Mouse (Mus musculus) gastrocnemius, postnatal 36 days (tissue): Measurements from ENCODE around the gene Wdr91. TPM values are rescaled to one million over a fixed set of nuclear protein-coding genes. Genes with fewer than 3 reads are reported as not detected.

ENCODE experiments used
- DNase-seq, 2 experiments: peaks; one replicate each; pipeline ENCODE4 v3.0.0; 2022
- intact Hi-C: fragments of 180-260 bp; cut with DNase I; formaldehyde crosslinking; loops from one replicate; pipeline ENCODE4 v1.15.1; 2025
- long read RNA-seq, 2 experiments: library from polyadenylated mRNA; stranded (forward); transcript quantifications; one replicate each; pipeline ENCODE4 v2.0.0; 2021
- total RNA-seq, 2 experiments: library from RNA; stranded (reverse); gene quantifications; 2 replicates each; pipeline ENCODE4 v1.2.3; 2021

The Wdr91 gene
- 1 to 10 TPM; 4.4 to 5.1 TPM for total RNA-seq
- long read RNA-seq, experiment 1, partial matches to known transcripts = 0 of 1 reads
- long read RNA-seq, experiment 1, other reads (novel, unspliced or antisense) = 0 of 1 reads
- long read RNA-seq, experiment 2, partial matches to known transcripts = 2 of 4 reads
- long read RNA-seq, experiment 2, other reads (novel, unspliced or antisense) = 0 of 4 reads

DNA sequence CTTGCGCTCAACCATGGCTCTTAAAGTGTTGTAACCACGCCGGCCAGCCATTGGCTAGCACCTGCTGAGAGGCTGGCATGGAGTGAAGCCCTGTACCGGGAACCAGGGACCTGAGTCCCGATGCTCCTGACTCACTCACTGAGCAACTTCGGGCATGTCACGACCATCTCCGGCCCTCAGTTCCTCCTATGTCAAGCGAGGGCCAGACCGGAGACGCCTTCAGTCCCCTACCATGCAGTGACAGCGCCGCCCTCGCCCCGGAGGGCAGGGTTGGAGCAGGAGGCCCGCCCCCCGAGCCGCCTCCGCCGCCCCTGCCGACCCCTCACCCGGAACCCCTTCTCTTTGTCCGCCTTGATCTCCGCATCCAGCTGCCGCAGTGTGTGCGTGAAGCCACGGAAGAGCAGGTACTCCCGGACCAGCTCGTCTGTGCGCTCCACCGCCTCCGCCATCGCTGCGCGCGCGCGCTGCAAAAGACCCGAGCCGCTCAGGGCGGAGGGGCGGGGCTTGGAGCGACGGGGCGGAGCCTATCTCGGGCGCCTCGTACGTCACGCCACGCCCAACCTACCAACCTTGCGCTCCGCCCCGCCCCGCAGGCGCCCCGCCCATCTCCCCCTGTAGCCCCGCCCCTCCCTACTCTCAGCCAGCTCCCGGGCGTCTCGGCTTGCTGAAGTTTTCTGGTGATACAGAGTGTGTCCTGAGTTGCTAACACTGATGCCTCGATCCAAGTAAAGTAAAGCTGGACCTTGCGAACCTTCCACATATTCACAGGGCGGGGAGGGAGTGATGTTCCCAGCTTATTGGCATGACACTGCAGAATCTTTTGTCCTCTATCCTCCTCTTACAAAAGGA, at the start of gene Wdr91:
Gene Wdr91 (minus strand): TSS at position 506 of the 849 bp plus-strand sequence.
- peak; percentile 92 to 94 for DNase-seq
- intact Hi-C loops = no loop called here

DNA sequence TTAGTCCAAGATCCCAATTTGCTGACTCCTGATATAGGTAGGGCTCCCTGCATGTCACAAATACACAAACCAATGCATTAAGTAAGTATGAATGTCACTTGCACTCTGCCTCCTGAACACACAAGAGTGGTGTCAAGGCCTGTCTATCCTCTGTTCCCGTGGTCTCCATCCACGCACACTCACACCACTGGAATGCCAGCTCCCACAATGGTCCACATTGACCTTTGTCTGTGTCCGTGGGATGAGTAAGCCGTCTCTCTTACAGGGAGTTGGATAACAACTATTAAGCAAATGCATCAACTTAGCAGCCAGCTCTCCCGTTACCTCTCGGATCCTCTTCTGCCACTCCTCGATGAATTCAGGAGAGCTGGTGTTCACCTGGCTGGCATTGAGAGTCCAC, 48.5 kb upstream of the Wdr91 start:
- intact Hi-C loops = no loop called here
- DNase-seq = no peak

DNA sequence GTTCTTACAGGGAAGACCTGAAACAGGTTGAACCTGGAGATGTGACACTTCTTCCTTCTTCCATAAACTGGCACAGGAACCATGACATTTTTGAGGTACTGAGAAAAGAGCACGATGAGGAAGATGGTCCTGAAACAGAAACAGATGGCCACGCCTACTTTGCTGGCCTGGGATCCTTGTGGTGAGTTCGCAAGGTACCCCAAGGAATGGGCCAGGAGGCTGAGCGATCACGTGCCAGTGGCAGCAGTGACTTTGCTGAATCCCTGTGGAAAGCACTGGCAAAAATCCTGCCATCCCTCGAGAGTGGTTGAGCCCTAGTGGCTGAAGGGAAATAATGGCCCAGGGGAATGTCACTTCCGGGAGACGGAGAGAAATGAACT, 45.2 kb upstream of the Wdr91 start:
- intact Hi-C loops = no loop called here
- no peak for DNase-seq

DNA sequence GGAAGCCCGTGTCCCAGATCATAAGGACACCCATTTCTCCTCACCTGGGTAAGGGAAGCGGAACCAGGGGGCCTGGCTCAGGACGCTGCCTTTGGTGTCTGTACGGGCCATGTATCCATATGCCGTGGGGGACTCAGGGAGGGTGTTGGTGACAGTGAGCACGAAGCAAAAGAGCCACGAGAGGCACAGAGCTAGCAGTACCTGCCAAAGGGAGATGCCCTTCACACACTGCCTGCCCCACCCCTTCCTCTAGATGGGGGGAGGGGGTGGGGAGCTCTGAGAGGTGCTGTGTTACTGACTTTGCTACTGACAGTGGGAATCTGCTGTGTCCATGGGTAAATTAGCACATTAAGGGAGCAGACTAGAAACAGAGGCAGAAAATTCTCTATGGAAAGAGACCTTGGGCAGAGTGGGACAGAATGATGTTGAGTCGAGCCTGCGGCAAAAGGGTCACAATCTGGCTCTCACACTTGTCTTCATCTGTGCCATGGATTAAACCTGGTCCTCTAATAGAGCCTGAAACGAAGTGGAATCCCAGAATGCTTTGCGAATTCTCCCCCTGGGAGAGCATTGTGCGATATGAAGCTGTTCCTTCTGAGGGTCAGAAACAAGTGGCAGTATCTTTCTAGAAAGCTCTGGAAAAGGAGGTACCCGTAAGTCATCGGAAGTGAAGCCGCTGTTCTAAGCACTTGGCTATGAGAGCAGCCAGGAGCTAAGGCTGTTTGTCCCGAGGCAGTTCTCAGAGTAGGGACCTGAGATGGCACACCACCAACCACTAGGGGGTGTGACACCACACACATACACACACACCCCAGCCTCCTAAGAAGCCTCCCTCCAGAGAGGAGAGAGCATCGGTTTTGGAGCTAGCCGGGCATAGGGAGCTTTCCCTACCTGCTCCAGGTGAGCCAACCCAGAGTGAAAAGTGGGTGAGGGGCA, 44.5 kb upstream of the Wdr91 start:
- DNase-seq = no peak
- intact Hi-C loops = no loop called here

DNA sequence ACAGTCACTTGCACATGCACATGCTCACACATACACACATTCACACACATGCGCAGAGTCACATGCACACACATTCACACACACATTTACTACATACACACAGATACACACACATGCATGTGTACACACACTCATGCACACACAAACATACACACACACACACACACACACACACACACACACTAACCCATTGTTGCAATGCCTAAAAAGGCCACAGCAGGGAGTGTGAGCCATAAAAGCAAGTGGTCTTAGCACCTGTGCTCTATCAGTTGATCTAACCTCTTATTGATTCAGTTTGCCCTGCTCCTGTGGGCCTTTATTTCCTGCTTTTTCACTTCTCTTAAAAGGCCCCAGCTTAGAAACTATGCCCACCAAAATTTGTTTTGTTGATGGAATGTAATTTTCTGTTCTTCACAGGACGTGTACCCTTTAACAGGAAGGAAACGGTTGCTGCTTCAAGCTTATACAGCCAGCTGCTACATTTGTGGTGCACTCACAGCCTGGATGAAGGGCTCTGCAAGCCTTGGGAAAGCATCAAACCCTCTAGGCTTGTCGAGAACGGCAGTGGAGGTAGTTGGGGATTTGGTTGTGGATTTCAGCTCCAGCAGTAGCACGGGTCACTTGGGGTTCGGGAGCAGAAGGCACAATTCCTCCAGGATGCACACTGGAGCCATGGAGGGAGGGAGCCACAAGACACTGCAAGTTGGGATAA, 41.4 kb upstream of the Wdr91 start:
- intact Hi-C loops = no loop called here
- no peak for DNase-seq

DNA sequence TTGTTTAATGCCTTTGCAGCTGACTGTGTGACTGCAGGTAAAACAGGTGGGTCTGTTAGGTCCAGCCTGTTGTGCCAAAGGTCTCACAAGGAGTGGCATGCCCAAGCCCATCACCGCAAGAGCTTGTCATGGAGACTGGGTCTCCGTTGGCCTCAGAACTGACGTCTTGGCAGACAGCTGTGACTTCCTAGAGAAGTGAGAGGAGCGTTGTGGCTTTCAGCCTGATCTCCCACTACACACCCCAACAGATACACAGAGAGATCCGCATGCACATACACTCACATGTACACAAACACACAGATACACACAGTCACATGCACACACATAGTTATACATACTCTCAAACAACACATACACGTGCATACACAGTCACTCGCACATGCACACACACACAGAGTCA, 40.8 kb upstream of the Wdr91 start:
- DNase-seq = no peak
- intact Hi-C loops = no loop called here

DNA sequence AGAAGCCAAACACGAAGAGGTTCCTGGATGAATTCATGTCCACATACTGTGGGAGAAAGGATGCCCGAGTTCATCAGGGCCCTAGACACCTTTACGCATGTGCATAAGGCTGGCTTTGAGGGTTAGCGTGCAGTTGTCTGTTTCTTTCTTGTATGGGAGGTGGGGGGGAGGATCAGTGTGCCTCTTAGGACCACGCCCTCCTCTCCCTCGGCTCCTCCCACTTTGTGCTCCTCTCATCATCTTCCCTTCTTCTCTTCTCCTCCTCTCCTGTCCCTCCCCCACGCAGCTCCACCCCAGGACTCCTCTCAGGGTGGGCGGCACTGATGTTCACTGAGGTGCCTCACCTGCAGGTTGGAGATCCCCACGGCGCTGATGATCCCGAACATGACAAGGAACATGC, 37.8 kb upstream of the Wdr91 start:
- no peak for DNase-seq
- intact Hi-C loops = no loop called here

DNA sequence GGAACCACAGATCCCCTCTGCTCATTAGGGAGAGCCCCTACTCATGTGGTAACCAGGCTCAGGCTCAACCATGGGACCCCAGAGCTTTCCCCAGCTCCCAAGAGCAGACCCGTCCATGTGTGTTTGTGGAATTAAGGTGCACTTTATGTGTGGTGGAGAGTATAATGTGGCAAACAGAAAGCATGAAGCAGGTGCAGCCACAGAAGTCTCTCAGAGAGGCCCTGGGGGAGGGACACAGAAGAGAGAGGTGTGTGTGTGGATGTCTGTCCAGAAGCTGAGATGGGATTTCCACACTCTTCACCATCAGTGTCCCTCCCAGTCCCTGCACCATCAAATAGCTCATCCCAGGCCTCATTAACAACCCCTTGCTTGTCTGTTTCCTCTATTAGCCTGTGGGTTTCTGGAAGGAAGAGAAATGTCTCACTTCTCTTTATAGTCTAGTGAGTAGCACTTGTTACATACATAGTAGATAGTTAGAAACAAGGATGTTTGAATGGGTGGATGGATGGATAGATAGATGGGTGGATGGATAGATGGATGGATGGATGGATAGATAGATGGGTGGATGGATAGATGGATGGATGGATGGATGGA, 35.9 kb upstream of the Wdr91 start:
- DNase-seq = no peak
- intact Hi-C loops = no loop called here

DNA sequence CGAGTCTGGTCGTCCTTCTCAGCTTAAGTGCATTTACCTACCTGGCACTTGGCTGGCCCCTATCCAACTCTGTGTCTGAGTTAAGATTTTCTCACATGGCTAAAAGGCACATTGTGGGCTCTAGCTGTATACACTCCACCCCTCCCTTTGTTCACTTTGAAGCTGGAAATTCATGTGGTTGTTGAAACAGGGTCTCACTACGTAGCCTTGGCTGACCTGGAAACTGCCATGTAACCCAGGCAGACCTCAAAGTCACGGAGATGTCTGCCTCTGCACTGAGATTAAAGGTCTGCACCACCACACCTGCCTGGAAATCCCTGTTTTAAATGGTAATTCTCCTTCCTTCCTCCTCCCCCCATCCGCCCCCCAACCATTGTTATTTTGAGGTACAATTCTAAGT, 32.8 kb upstream of the Wdr91 start:
- intact Hi-C loops = no loop called here

DNA sequence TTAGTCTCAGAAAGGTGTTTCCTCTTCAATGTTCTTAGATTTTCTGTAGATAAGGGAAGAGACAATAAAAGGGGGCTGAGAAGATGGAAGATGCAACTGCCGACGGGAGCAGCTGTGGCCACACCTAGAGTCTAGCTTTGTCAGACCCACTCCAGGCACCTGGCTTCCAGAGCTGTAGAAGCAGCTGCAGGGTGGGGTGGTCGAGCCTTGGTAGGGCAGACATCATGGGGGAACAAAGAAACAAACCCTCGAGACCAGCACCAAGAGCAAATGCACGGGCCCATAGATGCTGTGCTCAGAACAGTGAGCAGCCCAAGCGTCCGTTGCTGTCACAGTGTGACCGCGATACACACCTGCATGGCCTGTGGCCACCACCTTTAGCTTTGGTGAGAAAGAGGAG, 31.8 kb upstream of the Wdr91 start:
- intact Hi-C loops = no loop called here
- no peak for DNase-seq

More for the DNA sequence above, 32.8 kb upstream of the Wdr91 start:
- DNase-seq = no peak

DNA sequence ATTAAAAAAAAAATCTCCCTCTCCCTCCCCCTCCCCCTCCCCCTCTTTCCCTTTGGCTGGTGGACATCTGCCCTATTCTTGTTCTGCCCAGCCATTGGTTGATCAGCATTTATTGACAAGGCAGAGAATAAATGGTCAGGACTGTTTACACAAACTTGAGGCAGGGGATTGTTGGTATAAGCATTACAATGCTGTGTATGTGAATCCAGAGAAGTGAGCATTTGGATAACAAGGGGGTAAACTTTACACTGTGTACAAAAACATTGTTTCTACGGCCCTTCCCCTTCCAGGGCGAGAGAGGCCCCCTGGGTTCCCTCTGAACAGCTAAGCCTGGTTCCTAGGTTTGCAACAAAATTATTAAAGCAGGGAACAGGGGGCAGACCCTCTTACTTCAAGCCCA, 30.8 kb upstream of the Wdr91 start:
- intact Hi-C loops = no loop called here
- no peak for DNase-seq

DNA sequence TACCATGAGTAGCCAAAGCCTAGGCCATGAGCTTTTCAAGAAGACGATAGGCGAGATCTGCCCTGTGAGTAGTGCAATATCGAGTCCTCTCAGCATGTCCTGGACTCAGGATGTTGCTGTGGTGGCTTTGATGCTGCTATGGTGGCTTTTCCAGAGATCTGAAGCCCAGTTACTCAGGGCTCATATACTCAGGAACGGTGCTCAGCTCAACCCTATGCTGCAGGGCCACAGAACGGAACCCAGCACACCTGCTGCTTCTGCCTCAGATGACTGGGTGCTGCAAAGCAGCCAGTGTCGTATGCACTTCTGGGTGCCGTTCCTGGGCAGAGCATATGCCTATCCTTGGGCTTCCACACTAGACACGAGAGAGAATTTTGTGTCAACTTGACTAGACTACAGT, 28.8 kb upstream of the Wdr91 start:
- no peak for DNase-seq
- intact Hi-C loops = no loop called here

DNA sequence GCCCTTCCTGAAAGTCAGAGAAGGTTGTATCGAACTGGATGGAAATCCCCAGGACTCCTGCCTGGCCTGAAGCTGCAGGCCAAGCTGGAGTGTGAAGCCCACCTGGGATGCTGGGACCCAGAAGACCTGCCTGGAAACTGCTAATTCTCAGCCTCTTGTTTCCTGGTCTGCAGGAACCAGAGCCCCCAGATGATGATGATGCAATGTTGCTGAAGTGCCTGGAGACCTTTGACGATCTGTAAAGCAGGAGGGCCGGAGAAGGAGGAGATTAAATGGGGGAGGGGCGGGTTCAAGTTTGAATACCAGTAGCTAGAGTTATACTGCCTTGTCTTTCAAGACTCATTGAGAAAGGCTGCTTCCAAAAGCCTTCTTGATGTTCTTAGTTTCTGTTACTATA, 28.3 kb upstream of the Wdr91 start:
- DNase-seq = no peak
- intact Hi-C loops = no loop called here

DNA sequence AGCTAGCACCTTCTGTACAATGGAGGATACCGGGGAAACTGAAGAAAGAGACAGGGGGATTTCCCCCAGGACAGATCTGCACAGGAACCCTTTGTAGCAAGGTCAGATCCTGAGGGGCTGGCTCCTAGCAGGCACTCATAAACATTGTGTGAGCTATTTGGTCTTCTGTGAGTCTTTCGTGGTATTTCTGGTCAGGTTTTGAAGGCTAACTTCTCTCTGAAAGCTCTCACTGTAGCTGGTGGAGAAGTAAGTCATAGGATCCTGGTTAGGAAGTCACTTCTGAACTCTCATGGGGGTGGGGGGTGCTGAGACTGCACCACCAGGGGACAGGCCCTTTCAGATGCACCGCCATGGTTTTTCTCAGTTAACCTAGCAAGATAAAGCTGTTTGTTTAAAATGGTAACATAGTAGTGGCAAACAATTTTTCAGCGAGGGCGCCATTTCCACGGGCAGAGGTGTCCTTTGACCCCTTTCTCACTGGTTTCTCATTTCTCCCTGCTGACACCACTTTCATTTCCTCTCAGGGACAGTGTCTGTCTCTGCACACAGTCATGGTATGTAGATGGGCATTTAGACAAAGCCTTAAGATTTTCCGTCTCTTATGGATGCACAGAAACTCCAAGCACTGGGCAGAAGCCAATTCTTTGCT, 27.7 kb upstream of the Wdr91 start:
- DNase-seq = no peak
- intact Hi-C loops = no loop called here

DNA sequence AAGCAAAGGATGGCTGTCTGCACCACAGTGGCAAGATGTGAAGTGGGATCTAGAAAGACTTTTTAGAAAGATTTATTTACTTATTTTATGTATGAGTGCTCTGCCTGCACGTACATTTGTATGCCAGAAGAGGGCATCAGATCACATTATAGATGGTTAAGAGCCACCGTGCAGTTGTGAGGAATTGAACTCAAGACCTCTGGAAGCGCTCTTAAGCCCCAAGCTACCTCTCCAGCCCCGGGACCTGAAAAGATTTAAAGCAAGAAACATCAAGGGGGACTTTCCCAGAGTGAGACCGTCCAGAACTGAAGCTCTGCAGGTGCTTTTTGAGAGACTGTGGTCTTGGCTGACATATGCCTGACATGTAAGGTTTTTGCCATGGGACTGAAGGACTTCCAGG, 26.1 kb upstream of the Wdr91 start:
- intact Hi-C loops = no loop called here
- DNase-seq = no peak

DNA sequence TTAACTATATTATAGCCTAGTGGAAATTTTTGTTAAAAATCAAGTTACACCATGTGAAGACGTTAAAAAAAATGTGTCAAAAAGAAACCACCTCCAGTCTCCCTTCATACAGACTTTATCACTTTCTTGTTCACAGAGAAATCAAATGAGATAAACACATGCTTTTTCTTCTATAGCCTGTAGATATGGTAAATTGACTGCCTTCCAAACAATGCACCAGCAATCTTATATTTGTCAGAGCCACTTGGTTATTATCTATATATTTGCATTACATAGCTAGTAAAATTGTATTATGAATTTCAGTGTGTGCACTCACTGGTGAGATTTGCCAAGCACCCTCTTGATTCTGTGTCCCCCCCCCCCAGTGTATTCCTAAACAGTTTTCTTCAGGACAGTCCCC, 22.0 kb upstream of the Wdr91 start:
- no peak for DNase-seq
- intact Hi-C loops = no loop called here

DNA sequence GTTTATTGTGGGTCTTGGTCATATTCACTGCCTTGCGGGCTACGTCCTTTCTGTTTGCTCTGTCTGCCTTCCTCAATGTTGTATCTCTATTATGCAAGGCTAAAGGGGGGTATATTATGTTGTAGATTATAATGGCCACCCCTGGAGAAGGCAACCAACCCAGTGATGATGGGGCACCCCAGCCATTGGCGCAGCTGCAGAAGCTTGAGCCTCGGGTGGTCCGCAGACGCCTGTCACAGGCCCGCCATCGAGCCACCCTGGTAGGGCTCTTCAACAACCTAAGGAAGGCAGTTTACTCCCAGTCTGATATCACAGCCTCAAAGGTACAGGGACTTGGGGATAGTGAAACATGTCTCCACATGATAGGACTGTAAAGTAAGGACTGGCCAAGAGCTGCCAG, 16.9 kb upstream of the Wdr91 start:
- intact Hi-C loops = loop anchor here (5.0 to 10.0 kb wide), 2 partner anchors 150 to 423 kb away; no protein-coding TSS in a partner anchor
- DNase-seq = no peak

DNA sequence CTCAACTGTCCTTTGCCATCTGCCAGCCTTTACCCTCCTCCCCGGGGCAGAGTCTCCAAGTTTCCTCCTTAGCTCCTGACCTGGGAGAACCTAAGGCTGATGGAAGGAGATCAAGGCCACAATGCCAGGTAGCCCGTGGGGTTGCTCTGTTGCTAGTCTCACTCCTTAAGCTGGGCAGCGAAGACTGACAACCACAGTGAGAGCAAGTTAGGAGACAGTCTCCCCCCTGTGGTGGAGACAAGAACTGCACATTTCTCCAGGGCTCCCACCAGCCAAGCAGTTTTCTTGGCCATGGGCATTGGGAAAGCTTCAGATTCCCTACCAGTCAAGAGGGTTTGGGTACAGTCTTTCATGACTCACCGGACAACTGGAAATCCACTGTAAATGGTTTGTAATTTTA, 16.5 kb upstream of the Wdr91 start:
- peak; percentile 59 to 60 for DNase-seq
- intact Hi-C loops = loop anchor here (5.0 to 10.0 kb wide), 2 partner anchors 150 to 422 kb away; no protein-coding TSS in a partner anchor

DNA sequence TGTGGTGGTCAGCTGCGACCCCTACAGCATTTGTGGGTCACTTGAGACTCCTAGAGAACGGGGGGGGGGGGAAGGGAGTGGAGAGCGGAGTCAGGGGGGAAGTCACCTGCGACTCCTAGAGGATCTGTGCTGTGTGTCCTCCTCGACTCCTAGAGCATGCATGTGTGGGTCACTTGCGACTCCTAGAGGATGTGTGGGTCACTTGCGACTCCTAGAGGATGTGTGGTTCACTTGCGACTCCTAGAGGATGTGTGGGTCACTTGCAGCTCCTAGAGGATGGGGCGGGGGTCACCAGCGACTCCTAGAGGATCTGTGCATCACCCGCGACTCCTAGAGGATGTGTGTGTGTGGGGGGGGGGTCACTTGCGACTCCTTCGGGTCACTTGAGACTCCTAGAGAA, 11.3 kb upstream of the Wdr91 start:
- DNase-seq = peak in 1 of 2 experiments; percentile 15
- intact Hi-C loops = loop anchor here (5.0 to 10.0 kb wide), 2 partner anchors 40 to 417 kb away; no protein-coding TSS in a partner anchor
